Mouse (Mus musculus) MEL-GATA-1-ER (cell line): ENCODE measurements around the gene Ccr10.

Source experiments
- DNase-seq: peaks from one replicate; pipeline ENCODE4 v3.0.0-alpha.2; 2012; ENCODE audit warnings: low read depth; ENCODE audit errors: extremely low read depth

The Ccr10 gene

GRCm38 (mm10) chr11:101174851-101175628 lies at the start of gene Ccr10:
Gene Ccr10, minus strand, starts transcription at chr11:101175443.
- DNase-seq, result no peak

DNA sequence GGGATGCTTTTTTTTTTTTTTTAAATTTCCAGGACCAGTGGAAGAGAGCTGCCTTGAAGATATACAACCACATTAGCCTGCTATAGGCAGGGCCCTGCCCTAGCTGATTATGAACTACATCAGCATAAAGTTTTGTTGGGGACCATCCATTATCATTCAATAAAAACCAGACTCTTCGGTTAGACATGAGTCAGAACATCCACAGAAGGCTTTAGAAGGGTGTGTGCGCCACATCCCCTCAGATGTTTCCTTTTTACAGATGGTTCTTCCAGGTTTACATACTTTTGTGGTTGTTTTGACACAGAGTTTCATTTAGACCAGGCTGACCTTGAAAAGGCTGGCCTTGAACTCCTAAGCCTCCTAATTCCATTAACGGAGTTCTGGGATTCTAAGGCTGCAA lies 49.1 kb upstream of the Ccr10 start:
- no peak for DNase-seq

DNA sequence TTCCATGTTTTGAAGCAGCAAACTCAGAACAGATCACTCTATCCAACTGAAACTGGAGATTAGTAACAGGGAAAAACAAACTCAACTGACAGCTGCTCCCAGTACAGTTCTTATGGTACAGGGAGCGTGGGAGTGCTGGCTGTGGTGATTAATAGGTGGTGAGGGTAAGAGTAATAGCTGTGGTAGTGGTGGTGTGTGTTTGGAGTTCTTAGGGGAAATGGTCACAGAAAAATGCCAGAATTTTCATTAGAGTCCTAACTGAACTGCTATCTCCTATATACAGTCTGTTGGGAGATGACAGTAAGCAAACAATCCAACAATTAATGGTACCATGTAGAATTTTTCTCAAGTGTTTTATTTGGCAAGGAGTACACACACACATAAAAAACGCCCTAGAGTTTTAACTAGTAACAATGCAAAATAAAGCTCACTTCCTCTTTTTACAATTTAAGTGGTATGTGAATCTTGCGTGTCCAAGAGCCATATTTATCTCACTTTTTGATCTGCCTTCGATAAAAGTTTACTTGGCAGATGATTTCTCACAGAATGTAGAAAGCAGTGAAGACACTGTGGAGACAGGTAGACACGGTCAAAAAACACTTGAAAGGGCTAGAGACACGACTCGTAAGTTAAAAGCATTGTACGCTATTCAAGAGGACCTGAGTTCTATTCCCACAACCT lies 46.2 kb upstream of the Ccr10 start:
- peak; percentile 33 for DNase-seq

GRCm38 (mm10) chr11:101220853-101221252 lies 45.6 kb upstream of the Ccr10 start:
- peak; percentile 23 for DNase-seq

DNA sequence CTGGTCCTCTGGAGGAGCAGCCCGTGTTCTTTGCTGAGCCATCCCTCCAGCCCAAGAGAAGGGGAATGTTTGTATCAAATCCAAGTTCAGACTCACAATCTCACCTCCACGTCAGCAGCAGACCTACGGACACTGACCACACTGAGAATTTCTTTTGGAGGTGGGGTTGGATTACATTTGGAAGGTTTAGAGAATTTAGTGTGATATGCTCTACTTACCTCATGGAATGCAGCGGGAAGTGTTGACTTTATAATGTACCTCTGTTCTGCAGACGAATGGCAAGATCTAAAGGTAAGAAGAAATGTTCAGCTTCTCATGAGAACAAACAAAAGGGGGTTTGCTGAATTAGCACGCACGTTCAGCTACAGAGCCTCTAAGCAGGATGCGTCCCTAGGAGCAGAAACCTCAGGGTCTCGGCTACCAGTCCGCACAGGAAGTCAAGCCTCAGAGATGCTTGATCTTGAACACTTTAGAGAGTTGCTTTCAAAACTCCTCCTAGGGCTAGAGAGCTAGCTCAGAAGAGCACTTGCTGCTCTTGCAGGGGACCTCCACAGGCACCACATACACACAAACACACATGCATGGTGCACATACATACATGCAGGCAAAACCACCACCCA lies 43.3 kb upstream of the Ccr10 start:
- DNase-seq, result no peak

GRCm38 (mm10) chr11:101216936-101217335 lies 41.7 kb upstream of the Ccr10 start:
- DNase-seq, result no peak

- DNase-seq, result peak; percentile 60
These were observed 36.7 kb upstream of the Ccr10 start for GRCm38 (mm10) chr11:101211970-101212369.

- no peak for DNase-seq
These were observed 25.7 kb upstream of the Ccr10 start for GRCm38 (mm10) chr11:101200986-101201385.

DNA sequence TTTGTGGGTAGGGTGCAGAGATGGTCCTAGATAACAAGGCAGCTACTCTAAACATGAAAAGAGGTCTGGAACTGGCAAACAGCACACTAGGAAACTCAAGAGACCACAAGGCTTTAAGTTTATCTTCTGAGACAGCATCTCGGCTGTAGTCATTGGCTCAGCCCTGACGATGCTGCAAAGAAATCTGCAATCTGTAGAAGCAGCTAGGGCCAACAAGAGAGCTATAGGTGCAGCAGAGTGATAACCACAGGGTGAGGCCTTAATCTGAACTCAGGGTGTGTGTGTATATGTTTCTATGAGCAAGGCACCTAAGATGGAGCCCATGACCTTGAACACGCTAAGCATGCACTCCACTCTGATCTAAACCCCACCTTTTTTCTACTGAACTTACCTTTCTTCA lies 24.3 kb upstream of the Ccr10 start:
- DNase-seq, result no peak

GRCm38 (mm10) chr11:101196175-101196574 lies 20.9 kb upstream of the Ccr10 start:
- DNase-seq, result no peak

DNA sequence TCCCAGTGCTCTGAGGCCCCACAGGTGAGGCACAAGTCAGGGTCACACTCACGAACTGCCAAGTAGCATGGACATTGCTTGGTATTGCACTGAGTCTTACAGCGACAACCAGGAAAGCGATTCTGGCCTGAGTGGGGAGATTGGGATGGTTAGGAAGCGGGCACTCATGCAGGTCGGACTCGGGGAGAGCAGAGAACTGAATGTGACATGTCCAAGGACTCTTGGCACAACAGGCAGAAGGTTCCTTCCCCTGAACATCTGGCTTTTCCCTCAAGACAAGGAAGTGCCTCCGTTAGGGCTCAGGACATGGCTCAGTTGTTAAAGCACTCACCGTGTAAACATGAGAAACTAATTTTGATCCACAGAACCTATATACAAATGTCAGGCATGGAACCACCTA lies 20.3 kb upstream of the Ccr10 start:
- no peak for DNase-seq

GRCm38 (mm10) chr11:101195101-101195500 lies 19.9 kb upstream of the Ccr10 start:
- DNase-seq, result no peak

DNA sequence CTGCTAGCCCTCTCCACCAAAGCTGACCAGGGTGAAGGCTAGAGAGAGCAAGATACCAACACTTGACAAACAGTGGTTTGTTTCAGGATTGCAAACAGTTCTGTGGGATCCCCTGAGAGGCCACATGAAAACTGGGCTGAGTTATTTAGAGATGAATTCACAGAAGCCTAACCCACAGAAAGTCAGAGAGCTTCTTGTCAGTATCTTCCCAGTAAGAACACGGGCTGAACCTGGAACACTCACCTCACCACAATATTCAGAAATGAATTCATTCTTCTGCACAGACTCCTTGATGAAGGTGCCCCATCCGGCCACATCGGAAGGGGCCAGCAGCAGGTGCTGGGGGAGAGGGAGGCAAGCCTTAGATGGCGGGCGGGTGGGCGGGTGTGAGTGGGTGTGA lies 19.4 kb upstream of the Ccr10 start:
- DNase-seq, result no peak

GRCm38 (mm10) chr11:101194137-101194536 lies 18.9 kb upstream of the Ccr10 start:
- DNase-seq, result no peak

- no peak for DNase-seq
These were observed 17.8 kb upstream of the Ccr10 start for GRCm38 (mm10) chr11:101193076-101193475.

DNA sequence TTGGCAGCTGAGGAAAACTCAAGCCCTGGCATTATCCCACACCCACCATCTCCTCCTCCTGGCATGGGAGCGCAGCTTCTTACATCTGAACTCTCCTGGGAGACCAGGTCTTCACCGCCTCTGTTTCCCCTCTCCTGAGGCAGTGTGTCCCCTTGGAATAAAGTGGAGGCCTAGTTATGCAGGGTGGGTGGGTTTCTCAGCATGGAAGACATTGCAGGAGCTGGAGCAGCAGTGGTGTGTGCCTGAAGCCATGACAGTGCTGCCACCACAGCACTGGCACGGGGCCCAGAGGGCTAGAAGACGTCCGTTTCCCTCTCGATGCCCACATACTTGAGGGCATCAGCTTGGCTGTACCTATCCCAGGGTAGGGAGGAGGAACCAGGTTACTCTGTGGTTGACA lies 17.4 kb upstream of the Ccr10 start:
- no peak for DNase-seq

GRCm38 (mm10) chr11:101191919-101192470 lies 16.8 kb upstream of the Ccr10 start:
- DNase-seq, result no peak

GRCm38 (mm10) chr11:101190913-101191907 lies 16.0 kb upstream of the Ccr10 start:
- peak; percentile 7 for DNase-seq

DNA sequence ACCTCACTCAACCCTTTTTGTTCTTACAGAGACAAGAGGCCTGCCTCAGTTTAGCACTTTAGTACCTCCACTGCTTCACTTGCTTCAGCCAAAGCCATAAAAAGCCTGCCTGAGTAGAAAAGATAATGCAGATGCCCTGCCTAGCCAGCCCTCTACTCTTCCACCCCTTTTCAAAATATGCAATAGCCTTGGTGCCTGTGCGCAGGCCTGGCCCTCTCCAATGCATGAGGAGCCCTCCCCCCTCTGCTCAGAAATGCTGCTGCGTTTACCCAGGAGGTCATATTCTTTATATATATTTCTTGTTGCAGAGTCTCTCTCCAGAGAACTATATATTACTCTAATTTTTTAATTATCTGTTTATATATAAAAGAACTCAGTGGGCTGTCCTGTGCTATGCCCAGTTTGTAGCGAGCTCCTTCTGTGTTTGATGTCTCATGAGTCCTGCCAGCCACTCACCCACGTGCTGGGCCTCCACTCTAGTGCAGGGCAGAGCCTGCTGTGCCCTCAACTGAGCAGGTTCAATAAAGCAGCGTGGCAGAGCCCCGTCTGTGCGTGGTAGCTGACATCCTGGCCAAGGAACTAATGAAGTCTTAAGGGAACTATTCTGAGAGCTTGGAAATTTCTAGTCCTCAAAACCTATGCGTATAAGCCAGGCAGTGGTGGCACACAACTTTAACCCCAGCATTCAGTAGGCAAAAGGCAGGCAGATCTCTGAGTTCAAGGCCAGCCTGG lies 15.1 kb upstream of the Ccr10 start:
- DNase-seq, result no peak

GRCm38 (mm10) chr11:101189495-101190180 lies 14.4 kb upstream of the Ccr10 start:
- DNase-seq, result peak; percentile 86
